Mouse (Mus musculus) heart, adult 2 months (tissue): ENCODE data around the gene Gcn1l1. TPM values are rescaled to one million over a fixed set of nuclear protein-coding genes. Genes with fewer than 3 reads are reported as not detected.

Experiments
- DNase-seq, 2 experiments: peaks; one replicate each; pipeline ENCODE4 v3.0.0; 2021
- H3K27ac ChIP-seq: fragments of 200-600 bp; 2 replicates; pipeline ENCODE4 v1.8.1; 2022
- H3K27me3 ChIP-seq: fragments of 200-500 bp; 2 replicates; pipeline ENCODE4 v1.6.1; 2012; ENCODE audit warnings: mild to moderate bottlenecking, low read length, inconsistent platforms, mixed read lengths; ENCODE audit not compliant: control insufficient read depth, insufficient read depth
- H3K36me3 ChIP-seq: fragments of 200-500 bp; 2 replicates; pipeline ENCODE4 v1.6.1; 2012; ENCODE audit warnings: low read length, inconsistent platforms; ENCODE audit not compliant: control insufficient read depth, insufficient read depth
- H3K4me1 ChIP-seq: fragments of 200-500 bp; 2 replicates; pipeline ENCODE4 v1.6.1; 2011; ENCODE audit warnings: low read length; ENCODE audit not compliant: control insufficient read depth, insufficient read depth
- H3K4me3 ChIP-seq: fragments of 200-600 bp; 2 replicates; pipeline ENCODE4 v1.8.1; 2022
- H3K79me2 ChIP-seq: fragments of 200-500 bp; replicated peaks from 2 replicates; pipeline ENCODE4 v1.6.1; 2012; ENCODE audit warnings: mild to moderate bottlenecking, inconsistent platforms, low read length, moderate library complexity, mixed read lengths; ENCODE audit not compliant: control insufficient read depth, insufficient read depth
- H3K9ac ChIP-seq: fragments of 200-500 bp; 2 replicates; pipeline ENCODE4 v1.6.1; 2012; ENCODE audit warnings: low read depth, mild to moderate bottlenecking, control low read depth, inconsistent platforms, low read length, mixed read lengths
- CTCF ChIP-seq: fragments of 200-600 bp; IDR thresholded peaks from 2 replicates; pipeline ENCODE4 v1.8.1; 2022; ENCODE audit warnings: antibody characterized with exemption, mild to moderate bottlenecking, moderate library complexity
- EP300 ChIP-seq: fragments of 200-500 bp; IDR thresholded peaks from 2 replicates; pipeline ENCODE4 v1.6.1; 2011; ENCODE audit warnings: low read depth, low read length, control low read depth; ENCODE audit not compliant: insufficient read depth
- POLR2A ChIP-seq: fragments of 200-500 bp; IDR thresholded peaks from 2 replicates; pipeline ENCODE4 v1.6.1; 2011; ENCODE audit warnings: mild to moderate bottlenecking, low read depth, low read length, control low read depth; ENCODE audit not compliant: insufficient read depth
- WGBS: fragments of 180-500 bp; shearing (Covaris S2); methylation state at CpG from one replicate; pipeline ENCODE4 v1.1.7; 2018; 5-methylcytosine and 5-hydroxymethylcytosine counted together
- intact Hi-C: fragments of 180-260 bp; cut with DNase I; formaldehyde crosslinking; loops from one replicate; pipeline ENCODE4 v1.15.1; 2025
- polyA plus RNA-seq: library from polyadenylated mRNA; depleted of rRNA; stranded (reverse); fragments of >200 nt; gene quantifications from 2 replicates; pipeline ENCODE4 v1.2.3, GENCODE M21; 2012
- total RNA-seq, 2 experiments: library from RNA; stranded (reverse); gene quantifications; 2 replicates each; pipeline ENCODE4 v1.2.3; 2021

Gcn1l1 gene
- total and polyA plus RNA-seq, 3 experiments: 21.5 to 40.1 (median 34.2) TPM

- Histone ChIP-seq H3K4me1 (no peaks in the 10 kb centered on the region; the same call in 1 of the 2 replicates), H3K9ac (no peak overlapping the region), H3K27ac (no peak overlapping the region), H3K27me3 (no peaks in the 10 kb centered on the region), H3K36me3 (no peaks in the 10 kb centered on the region), H3K79me2 (no peaks in the 10 kb centered on the region), H3K4me3 (no peak overlapping the region)
- no peak for TF ChIP-seq CTCF
- TF ChIP-seq POLR2A: no peak
- no peak for TF ChIP-seq EP300
- 91% methylated on average over 10 of the region's 10 CpGs for WGBS
- intact Hi-C loops: loop anchor here (5.0 to 10.0 kb wide), 2 partner anchors 81 to 374 kb away; partner anchors contain the start of genes Bicdl1 and Prkab1
- DNase-seq: no peak
Observed at GRCm38 (mm10) chr5:115650885-115651284, 85.8 kb downstream of the Gcn1l1 start.

DNA sequence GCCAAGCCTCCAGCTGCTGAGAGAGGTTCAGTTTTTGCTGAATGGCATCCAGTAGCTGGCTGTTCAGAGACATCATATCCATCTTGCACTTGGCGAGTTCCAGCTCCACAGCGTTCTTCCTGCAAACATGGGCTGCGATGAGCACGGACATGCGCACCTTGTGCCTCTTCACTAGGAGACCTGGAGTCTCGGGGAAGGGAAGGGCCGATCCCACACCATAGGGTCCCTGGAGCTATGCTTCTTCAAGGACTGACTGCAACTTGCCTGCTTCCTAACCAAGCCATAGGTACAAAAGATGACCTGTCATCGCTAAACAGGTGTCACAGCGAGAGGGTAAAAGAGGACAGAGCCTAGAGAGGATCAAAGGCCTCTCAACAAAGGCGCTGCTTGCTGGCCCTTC is 86.8 kb downstream of the Gcn1l1 start:
- TF ChIP-seq POLR2A (no peak), EP300 (no peak), CTCF (no peak)

DNA sequence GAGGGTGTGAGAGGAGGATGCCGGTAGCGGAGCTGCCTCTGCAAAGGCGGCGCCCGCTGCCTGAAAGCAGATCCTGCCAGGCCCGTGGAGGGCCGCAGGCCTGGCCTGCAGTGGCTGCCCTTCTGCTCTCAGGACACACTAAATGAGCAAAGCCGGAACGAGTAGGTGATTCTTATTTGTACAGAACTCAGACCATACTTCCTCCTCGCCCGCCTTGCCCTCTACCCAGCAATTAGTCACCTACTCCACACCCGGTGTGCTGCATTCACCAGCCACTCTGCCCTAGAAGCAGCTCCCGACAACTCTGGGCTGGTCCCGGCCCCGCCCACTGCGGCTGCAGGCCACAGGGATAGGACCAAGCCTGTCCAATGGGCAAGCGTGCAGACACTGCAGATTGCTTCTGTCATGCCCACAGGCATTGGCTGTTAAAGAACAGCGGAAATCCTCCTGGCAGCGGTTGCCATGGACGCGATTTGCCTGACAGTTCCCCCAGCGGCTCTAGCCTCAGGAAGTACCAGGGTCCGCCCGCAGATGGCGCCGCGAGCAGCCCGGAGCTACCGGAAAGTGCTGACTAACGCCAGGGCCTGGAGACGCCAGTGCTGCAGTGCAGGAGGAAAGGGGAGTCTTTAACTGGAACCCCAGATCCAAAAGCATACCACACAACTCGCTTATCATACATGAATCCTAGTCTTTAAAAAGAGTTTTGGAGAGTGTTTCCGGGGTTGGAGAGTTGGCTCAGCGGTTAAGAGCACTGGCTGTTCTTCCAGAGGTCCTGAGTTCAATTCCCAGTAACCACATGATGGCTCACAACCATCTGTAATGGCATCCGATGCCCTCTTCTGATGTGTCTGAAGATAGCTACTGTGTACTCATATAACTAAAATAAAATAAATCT is 87.9 kb downstream of the Gcn1l1 start:
- H3K27me3 ChIP-seq: no peaks in the 10 kb centered on the region
- H3K79me2 ChIP-seq: no peaks in the 10 kb centered on the region
- DNase-seq: peak; percentile 100
- TF ChIP-seq EP300 (peak; percentile 82; the same call in 1 of the 2 replicates), POLR2A (peak; percentile 97), CTCF (0 out of 2 replicates have a peak, but pooled peaks have one; percentile 99)
- no peaks in the 10 kb centered on the region; the same call in 1 of the 2 replicates for H3K4me1 ChIP-seq
- peak overlapping the region; percentile 78 for H3K27ac ChIP-seq
- H3K4me3 ChIP-seq: peak overlapping the region; percentile 71
- peak overlapping the region; percentile 70 for H3K9ac ChIP-seq
- intact Hi-C loops: loop anchor here (2.0 to 10.0 kb wide), 3 partner anchors 20 to 372 kb away; partner anchors contain the start of genes Bicdl1 and Prkab1
- WGBS: 2% methylated on average over 35 of the region's 35 CpGs
- no peaks in the 10 kb centered on the region for H3K36me3 ChIP-seq

More for the DNA sequence above, 86.8 kb downstream of the Gcn1l1 start:
- no peak for DNase-seq
- Histone ChIP-seq H3K4me3 (no peak overlapping the region), H3K36me3 (no peaks in the 10 kb centered on the region), H3K4me1 (no peaks in the 10 kb centered on the region; the same call in 1 of the 2 replicates), H3K27me3 (no peaks in the 10 kb centered on the region), H3K79me2 (no peaks in the 10 kb centered on the region), H3K27ac (no peak overlapping the region), H3K9ac (no peak overlapping the region)
- 88% methylated on average over 10 of the region's 10 CpGs for WGBS
- intact Hi-C loops: loop anchor here (2.0 to 10.0 kb wide), 3 partner anchors 19 to 373 kb away; partner anchors contain the start of genes Bicdl1 and Prkab1

DNA sequence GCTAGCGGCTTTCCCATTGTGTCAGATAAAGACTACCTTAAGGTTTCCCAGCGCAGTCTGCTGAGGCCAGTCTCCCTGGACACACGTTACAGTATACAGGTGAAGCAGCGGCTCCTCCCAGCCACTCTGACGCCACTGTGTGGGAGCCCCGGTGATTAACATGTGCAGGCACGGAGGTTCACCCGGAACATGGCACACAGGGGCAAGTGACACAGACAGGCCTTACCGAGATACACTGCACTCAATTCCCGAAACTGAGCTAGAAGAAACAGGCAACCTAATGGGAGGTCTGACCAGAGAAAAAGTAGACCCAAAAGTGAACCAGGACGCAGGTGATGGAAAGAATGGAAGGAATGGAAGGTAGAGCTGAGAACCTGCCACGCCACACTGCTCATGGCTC is 88.7 kb downstream of the Gcn1l1 start:
- Histone ChIP-seq H3K4me1 (no peaks in the 10 kb centered on the region; the same call in 1 of the 2 replicates), H3K9ac (no peak overlapping the region), H3K4me3 (no peak overlapping the region), H3K27ac (no peak overlapping the region), H3K27me3 (no peaks in the 10 kb centered on the region), H3K36me3 (no peaks in the 10 kb centered on the region), H3K79me2 (no peaks in the 10 kb centered on the region)
- TF ChIP-seq CTCF (no peak), EP300 (no peak), POLR2A (no peak)
- DNase-seq: no peak
- intact Hi-C loops: loop anchor here (2.0 to 10.0 kb wide), 3 partner anchors 21 to 371 kb away; partner anchors contain the start of genes Bicdl1 and Prkab1
- WGBS: 92% methylated on average over 12 of the region's 12 CpGs

DNA sequence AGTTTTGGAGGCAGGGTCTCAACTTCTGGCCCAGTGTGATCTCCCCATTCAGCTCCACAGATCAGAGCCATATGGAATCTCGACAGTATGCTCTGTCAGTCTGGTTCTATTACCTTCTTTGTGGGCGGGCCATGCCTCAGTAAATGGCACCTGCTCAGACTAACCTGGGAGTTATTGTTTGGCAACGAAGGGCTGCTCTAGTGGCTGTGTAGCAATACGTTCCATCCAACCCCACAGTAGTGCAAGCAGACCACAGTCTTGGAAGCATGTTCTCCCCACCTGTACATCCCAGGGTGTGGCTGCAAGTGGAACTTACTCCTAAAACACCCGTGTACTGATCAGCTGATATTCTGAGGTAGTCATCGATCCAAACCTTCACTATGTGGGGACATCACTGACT is 91.6 kb downstream of the Gcn1l1 start:
- Histone ChIP-seq H3K27me3 (no peaks in the 10 kb centered on the region), H3K9ac (no peak overlapping the region), H3K4me3 (no peak overlapping the region), H3K4me1 (no peaks in the 10 kb centered on the region; the same call in 1 of the 2 replicates), H3K79me2 (no peaks in the 10 kb centered on the region), H3K36me3 (no peaks in the 10 kb centered on the region), H3K27ac (no peak overlapping the region)
- 75% methylated on average over 6 of the region's 6 CpGs for WGBS
- no peak for TF ChIP-seq EP300
- no peak for TF ChIP-seq POLR2A
- TF ChIP-seq CTCF: no peak
- intact Hi-C loops: loop anchor here (10.0 kb wide), 1 partner anchor 368 kb away; the partner anchor contains the start of gene Prkab1
- no peak for DNase-seq
